Mouse (Mus musculus) forebrain, embryonic 12.5 days (tissue): ENCODE measurements around the gene Syt8. TPM values are rescaled to one million over a fixed set of nuclear protein-coding genes. Genes with fewer than 3 reads are reported as not detected.

Experiments
- ATAC-seq: fragments of 200-750 bp; cut with Nextera tagmentation; 2 replicates; pipeline ENCODE4 v1.8.0; 2017; ENCODE audit warnings: moderate TSS enrichment; ENCODE audit not compliant: low FRiP score
- H3K27ac ChIP-seq: fragments of 300-500 bp; sonication (generic); 2 replicates; pipeline ENCODE4 v1.5.1; 2016; ENCODE audit warnings: mild to moderate bottlenecking
- H3K27me3 ChIP-seq: fragments of 300-500 bp; sonication (generic); 2 replicates; pipeline ENCODE4 v1.6.1; 2016; ENCODE audit warnings: mild to moderate bottlenecking
- H3K36me3 ChIP-seq: fragments of 300-500 bp; sonication (generic); replicated peaks from 2 replicates; pipeline ENCODE4 v1.6.1; 2016; ENCODE audit warnings: mild to moderate bottlenecking
- H3K4me1 ChIP-seq: fragments of 300-500 bp; sonication (generic); 2 replicates; pipeline ENCODE4 v1.6.1; 2016
- H3K4me2 ChIP-seq: fragments of 300-500 bp; sonication (generic); 2 replicates; pipeline ENCODE4 v1.6.1; 2016; ENCODE audit warnings: mild to moderate bottlenecking, moderate library complexity
- H3K4me3 ChIP-seq: fragments of 300-500 bp; sonication (generic); replicated peaks from 2 replicates; pipeline ENCODE4 v1.5.1; 2016; ENCODE audit warnings: mild to moderate bottlenecking
- H3K9ac ChIP-seq: fragments of 300-500 bp; sonication (generic); 2 replicates; pipeline ENCODE4 v1.6.1; 2016; ENCODE audit warnings: mild to moderate bottlenecking
- H3K9me3 ChIP-seq: fragments of 300-500 bp; sonication (generic); 2 replicates; pipeline ENCODE4 v1.6.1; 2016
- WGBS: fragments of 180-500 bp; shearing (Covaris S2); methylation state at CpG from one replicate; pipeline ENCODE4 v1.1.7; 2016; 5-methylcytosine and 5-hydroxymethylcytosine counted together
- polyA plus RNA-seq: library from polyadenylated mRNA; unstranded; fragments of >200 nt; fragmentation: Nextera tagmentation; extraction: Ambion mirVana; gene quantifications from 2 replicates; pipeline ENCODE4 v1.2.1, GENCODE M21; 2016

Gene Syt8
- polyA plus RNA-seq, 1 experiment from 2014 or later, result not detected

DNA sequence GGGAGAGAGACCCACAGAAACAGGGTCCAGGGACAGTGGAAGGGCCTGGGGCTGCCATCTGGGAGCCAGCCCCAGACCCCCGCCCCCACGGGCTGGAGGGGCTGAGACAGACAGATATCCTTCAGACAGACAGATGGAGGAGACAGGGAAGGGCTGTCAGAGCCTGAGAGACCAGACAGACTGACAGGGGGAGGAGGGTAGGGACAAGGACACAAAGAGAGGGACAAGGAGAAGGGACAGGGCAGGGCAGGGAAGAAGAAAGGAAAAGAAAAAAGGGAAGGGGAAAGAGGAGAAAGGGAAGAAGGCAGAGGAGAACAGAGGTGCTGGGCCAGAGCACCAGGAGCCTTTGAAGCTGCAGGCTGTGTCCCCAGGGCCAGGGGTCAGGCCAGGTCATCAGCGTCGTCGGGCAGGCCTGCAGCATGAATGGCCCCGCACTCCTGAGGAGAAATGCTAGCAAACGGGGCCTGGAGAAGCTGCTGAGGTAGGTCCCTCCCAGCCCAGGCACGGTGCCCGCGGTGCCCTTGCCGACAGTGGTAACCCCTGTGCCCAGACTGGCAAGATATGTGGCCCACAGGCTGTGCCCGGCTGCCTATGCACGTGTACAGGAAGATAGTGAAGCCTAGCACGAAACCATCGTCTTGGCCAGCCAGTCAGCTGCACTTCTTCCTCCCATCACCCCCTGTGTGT is 37.4 kb downstream of the Syt8 start:
- no peak for ATAC-seq
- H3K4me1 ChIP-seq, result peaks cover 18% of the 10 kb centered on the region
- peak overlapping the region; percentile 25 for H3K9ac ChIP-seq
- 43% methylated on average over 15 of the region's 15 CpGs for WGBS
- no peaks in the 10 kb centered on the region for H3K9me3 ChIP-seq
- no peaks in the 10 kb centered on the region for H3K36me3 ChIP-seq
- H3K4me2 ChIP-seq, result no peak overlapping the region
- no peak overlapping the region for H3K4me3 ChIP-seq
- H3K27ac ChIP-seq, result 0 out of 2 replicates have a peak overlapping the region, but pooled peaks have one; percentile 16
- H3K27me3 ChIP-seq, result no peaks in the 10 kb centered on the region

DNA sequence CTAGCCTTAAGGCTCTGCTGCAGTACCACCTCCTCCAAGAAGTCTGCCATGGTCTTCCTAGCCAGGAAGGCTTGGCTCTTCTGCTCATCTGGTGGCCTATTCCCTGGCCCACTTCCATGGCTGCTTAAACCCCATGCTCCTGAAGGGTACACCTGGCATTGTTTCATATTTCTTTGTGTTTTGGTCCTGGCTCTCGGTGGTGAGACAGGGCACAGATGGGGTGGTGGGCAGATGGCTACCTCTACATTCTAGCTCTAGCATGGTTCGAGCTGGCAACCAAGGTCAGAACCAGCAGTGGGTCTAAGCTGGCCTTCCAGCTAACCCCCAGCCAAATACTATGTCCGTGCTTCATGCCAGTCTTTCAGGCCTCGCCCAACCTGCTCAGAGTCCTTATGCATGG is 38.3 kb downstream of the Syt8 start:
- WGBS, result 89% methylated on average over 4 of the region's 4 CpGs
- no peak overlapping the region for H3K27ac ChIP-seq

GRCm38 (mm10) chr7:142473476-142473875 is 38.8 kb downstream of the Syt8 start:
- no peak overlapping the region for H3K4me3 ChIP-seq
- H3K36me3 ChIP-seq, result no peaks in the 10 kb centered on the region
- H3K27me3 ChIP-seq, result no peaks in the 10 kb centered on the region
- no peaks in the 10 kb centered on the region for H3K9me3 ChIP-seq
- no peak overlapping the region for H3K27ac ChIP-seq
- H3K4me1 ChIP-seq, result peaks cover 18% of the 10 kb centered on the region
- H3K9ac ChIP-seq, result no peak overlapping the region
- ATAC-seq, result no peak
- WGBS, result 90% methylated on average over 2 of the region's 2 CpGs
- no peak overlapping the region for H3K4me2 ChIP-seq

More for the DNA sequence above, 38.3 kb downstream of the Syt8 start:
- ATAC-seq, result no peak
- no peak overlapping the region for H3K4me3 ChIP-seq
- H3K36me3 ChIP-seq, result no peaks in the 10 kb centered on the region
- no peak overlapping the region for H3K4me2 ChIP-seq
- H3K9ac ChIP-seq, result no peak overlapping the region
- no peaks in the 10 kb centered on the region for H3K27me3 ChIP-seq
- H3K9me3 ChIP-seq, result no peaks in the 10 kb centered on the region
- peaks cover 18% of the 10 kb centered on the region for H3K4me1 ChIP-seq

DNA sequence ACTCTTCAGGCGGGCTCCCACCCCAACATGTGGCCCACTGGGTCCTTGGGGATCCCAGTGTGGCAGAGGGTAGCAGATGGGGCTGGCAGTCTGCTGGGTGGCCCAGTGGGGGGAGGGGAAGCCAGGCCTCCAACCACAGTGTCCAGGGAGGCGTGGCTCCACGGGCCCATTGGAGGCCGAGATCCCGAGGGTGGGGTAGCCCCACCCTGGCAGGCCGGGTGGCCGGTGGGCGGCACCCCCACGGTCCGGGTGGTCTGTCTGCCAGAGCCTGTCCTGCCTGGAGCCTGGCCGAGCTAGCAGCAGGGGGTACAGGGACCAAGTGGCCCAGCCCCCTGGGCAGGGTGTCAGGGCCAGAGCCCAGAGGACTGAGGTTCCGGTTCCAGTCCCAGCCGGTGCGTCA is 40.1 kb downstream of the Syt8 start:
- no peak overlapping the region for H3K27ac ChIP-seq
- H3K4me1 ChIP-seq, result peaks cover 18% of the 10 kb centered on the region
- no peak overlapping the region for H3K9ac ChIP-seq
- no peaks in the 10 kb centered on the region for H3K27me3 ChIP-seq
- no peaks in the 10 kb centered on the region for H3K9me3 ChIP-seq
- no peak for ATAC-seq
- H3K36me3 ChIP-seq, result no peaks in the 10 kb centered on the region
- H3K4me3 ChIP-seq, result no peak overlapping the region
- WGBS, result 94% methylated on average over 8 of the region's 14 CpGs
- no peak overlapping the region for H3K4me2 ChIP-seq

GRCm38 (mm10) chr7:142475641-142476040 is 41.0 kb downstream of the Syt8 start:
- ATAC-seq, result no peak
- Histone ChIP-seq H3K9me3 (no peaks in the 10 kb centered on the region), H3K27ac (no peak overlapping the region), H3K9ac (no peak overlapping the region), H3K4me3 (no peak overlapping the region), H3K4me1 (peaks cover 18% of the 10 kb centered on the region), H3K27me3 (no peaks in the 10 kb centered on the region), H3K36me3 (no peaks in the 10 kb centered on the region), H3K4me2 (no peak overlapping the region)
- WGBS, result 65% methylated on average over 7 of the region's 7 CpGs

DNA sequence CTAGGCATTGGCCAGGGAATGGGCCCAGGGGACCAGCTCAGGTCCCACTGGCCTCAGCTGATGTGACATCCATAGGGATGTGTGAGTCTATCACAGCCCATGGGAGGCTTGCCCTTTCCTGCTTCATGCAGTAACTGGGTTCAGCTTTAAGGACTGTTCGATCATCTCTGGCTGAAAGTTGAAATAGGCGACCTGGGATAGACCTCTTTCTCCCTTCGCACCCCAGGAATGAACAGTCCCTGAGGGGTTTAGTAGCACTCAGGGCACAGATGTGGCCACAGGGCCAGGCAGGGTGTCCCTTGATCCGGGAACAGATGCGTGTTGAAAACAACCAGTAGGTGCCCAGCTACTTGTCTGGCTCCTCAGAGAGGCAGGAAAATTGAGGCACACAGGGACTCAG is 41.6 kb downstream of the Syt8 start:
- no peak overlapping the region for H3K27ac ChIP-seq

DNA sequence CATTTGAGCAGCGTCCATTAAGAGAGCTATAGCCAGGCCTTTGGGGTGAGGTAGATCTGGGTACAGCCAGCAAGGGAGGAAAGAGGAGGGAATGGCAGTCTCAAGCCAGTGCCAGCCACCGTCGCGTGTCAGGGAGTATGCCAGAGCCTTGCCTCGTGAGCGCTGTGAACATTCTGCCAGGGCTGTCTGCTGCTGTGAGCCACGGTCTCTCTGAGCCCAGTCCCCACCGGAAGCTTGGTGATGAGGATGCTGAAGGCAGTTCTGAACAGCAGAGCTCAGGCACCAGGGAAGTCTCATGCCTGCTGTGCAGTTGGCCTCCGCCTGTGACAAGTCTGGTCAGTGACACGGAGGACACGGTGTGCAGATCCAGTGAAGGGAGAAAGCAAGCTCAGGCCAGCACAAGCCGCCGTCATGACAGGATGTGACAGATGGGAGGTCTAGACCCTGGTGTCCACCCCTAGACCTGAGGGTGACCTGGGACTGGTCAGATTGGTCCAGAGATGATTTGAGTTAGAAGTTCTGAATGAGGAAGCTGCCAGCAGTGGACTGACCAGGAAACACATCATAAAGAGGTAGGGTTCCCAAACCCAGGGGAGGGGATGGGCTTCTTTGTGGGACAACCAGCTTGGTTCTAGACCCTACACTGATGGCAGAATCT is 42.3 kb downstream of the Syt8 start:
- ATAC-seq, result no peak

More for the DNA sequence above, 41.6 kb downstream of the Syt8 start:
- peaks cover 16% of the 10 kb centered on the region for H3K4me1 ChIP-seq
- H3K4me3 ChIP-seq, result no peak overlapping the region
- no peaks in the 10 kb centered on the region for H3K9me3 ChIP-seq
- no peaks in the 10 kb centered on the region for H3K27me3 ChIP-seq
- 83% methylated on average over 5 of the region's 5 CpGs for WGBS
- no peak for ATAC-seq
- H3K9ac ChIP-seq, result no peak overlapping the region
- H3K36me3 ChIP-seq, result no peaks in the 10 kb centered on the region
- H3K4me2 ChIP-seq, result no peak overlapping the region

GRCm38 (mm10) chr7:142478001-142478400 is 43.4 kb downstream of the Syt8 start:
- Histone ChIP-seq H3K9ac (no peak overlapping the region), H3K36me3 (no peaks in the 10 kb centered on the region), H3K4me3 (no peak overlapping the region), H3K27ac (no peak overlapping the region), H3K4me2 (no peak overlapping the region), H3K4me1 (peaks cover 22% of the 10 kb centered on the region), H3K9me3 (no peaks in the 10 kb centered on the region), H3K27me3 (no peaks in the 10 kb centered on the region)
- WGBS, result 93% methylated on average over 6 of the region's 6 CpGs
- no peak for ATAC-seq

More for the DNA sequence above, 42.3 kb downstream of the Syt8 start:
- 90% methylated on average over 13 of the region's 13 CpGs for WGBS
- Histone ChIP-seq H3K27ac (no peak overlapping the region), H3K36me3 (no peaks in the 10 kb centered on the region), H3K27me3 (no peaks in the 10 kb centered on the region), H3K4me3 (no peak overlapping the region), H3K4me2 (no peak overlapping the region), H3K9ac (no peak overlapping the region), H3K9me3 (no peaks in the 10 kb centered on the region), H3K4me1 (peaks cover 16% of the 10 kb centered on the region)

DNA sequence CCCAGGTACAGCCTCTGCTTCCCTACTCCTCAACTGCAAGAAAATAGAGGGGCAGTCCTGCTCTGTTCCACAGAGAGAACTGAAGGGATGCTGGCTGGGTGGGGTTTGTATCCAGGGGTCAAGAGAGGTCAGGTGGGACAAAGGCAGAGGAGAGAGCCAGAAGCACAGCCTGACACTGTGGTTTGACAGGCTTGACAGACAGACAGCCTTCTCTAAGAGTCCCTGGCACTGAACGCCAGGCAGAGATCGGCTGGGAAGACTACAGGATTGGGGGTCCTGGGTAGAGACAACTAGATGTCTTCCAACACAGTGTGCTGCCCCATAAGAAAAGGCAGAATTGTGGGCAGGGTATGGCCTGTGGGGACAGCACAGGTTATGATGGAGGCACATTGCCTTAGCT is 43.9 kb downstream of the Syt8 start:
- Histone ChIP-seq H3K4me3 (no peak overlapping the region), H3K36me3 (no peaks in the 10 kb centered on the region), H3K4me2 (no peak overlapping the region), H3K9me3 (no peaks in the 10 kb centered on the region), H3K27me3 (no peaks in the 10 kb centered on the region), H3K27ac (no peak overlapping the region), H3K4me1 (peaks cover 27% of the 10 kb centered on the region), H3K9ac (no peak overlapping the region)
- 51% methylated on average over 2 of the region's 2 CpGs for WGBS
- no peak for ATAC-seq

- Histone ChIP-seq H3K27me3 (no peaks in the 10 kb centered on the region), H3K4me3 (no peak overlapping the region), H3K36me3 (no peaks in the 10 kb centered on the region), H3K4me2 (no peak overlapping the region), H3K9me3 (no peaks in the 10 kb centered on the region), H3K27ac (no peak overlapping the region), H3K9ac (no peak overlapping the region), H3K4me1 (peaks cover 27% of the 10 kb centered on the region)
- no peak for ATAC-seq
Measured at GRCm38 (mm10) chr7:142479307-142479706, 44.7 kb downstream of the Syt8 start.

- 85% methylated on average over 3 of the region's 3 CpGs for WGBS
- Histone ChIP-seq H3K4me3 (no peak overlapping the region), H3K36me3 (no peaks in the 10 kb centered on the region), H3K9me3 (no peaks in the 10 kb centered on the region), H3K27ac (no peak overlapping the region), H3K4me2 (no peak overlapping the region), H3K9ac (no peak overlapping the region), H3K27me3 (no peaks in the 10 kb centered on the region), H3K4me1 (peaks cover 27% of the 10 kb centered on the region)
- no peak for ATAC-seq
Measured at GRCm38 (mm10) chr7:142479886-142480285, 45.2 kb downstream of the Syt8 start.

DNA sequence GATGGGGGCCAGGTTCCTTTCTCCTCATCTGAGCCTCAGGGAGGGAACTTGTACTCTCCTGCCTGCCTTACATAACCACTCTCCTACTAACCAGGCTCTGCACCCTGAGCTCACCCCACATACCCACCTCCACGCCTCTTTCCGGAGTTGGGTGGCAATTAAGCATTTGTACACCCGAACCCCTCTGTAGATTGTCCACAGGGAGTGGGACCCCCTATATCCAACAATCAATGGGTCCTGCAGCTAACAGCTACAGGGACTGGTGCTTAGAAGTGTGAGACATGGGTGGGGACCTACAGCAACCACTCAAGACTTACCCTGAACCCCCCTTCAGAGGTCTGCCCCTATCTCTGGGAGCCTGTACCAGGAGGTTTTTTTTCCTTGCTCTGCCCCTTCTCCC is 46.0 kb downstream of the Syt8 start:
- Histone ChIP-seq H3K36me3 (no peaks in the 10 kb centered on the region), H3K9ac (no peak overlapping the region), H3K9me3 (no peaks in the 10 kb centered on the region), H3K4me2 (no peak overlapping the region), H3K27ac (no peak overlapping the region), H3K27me3 (0 out of 2 replicates have a peak, but pooled peaks cover 1% of the 10 kb centered on the region), H3K4me1 (peaks cover 27% of the 10 kb centered on the region), H3K4me3 (no peak overlapping the region)
- WGBS, result 94% methylated on average over 3 of the region's 3 CpGs
- ATAC-seq, result no peak

GRCm38 (mm10) chr7:142481186-142481567 is 46.5 kb downstream of the Syt8 start:
- peak overlapping the region; percentile 61 for H3K9ac ChIP-seq
- WGBS, result 1% methylated on average over 5 of the region's 5 CpGs
- H3K27ac ChIP-seq, result peak overlapping the region; percentile 79
- 0 out of 2 replicates have a peak, but pooled peaks cover 4% of the 10 kb centered on the region for H3K27me3 ChIP-seq
- H3K4me2 ChIP-seq, result peak overlapping the region; percentile 62
- ATAC-seq, result peak; percentile 30; the same call in 1 of the 2 replicates
- peaks cover 27% of the 10 kb centered on the region for H3K4me1 ChIP-seq
- peak overlapping the region; percentile 33 for H3K4me3 ChIP-seq
- no peaks in the 10 kb centered on the region for H3K36me3 ChIP-seq
- H3K9me3 ChIP-seq, result no peaks in the 10 kb centered on the region
